Mouse (Mus musculus): ENCODE results near the gene Eif4a3.
"Not testable (repeated sequence)": the region's sequence is repeated elsewhere in the genome, so short reads cannot be mapped to it uniquely, and the experiment has no call there.

Gene Eif4a3

DNA sequence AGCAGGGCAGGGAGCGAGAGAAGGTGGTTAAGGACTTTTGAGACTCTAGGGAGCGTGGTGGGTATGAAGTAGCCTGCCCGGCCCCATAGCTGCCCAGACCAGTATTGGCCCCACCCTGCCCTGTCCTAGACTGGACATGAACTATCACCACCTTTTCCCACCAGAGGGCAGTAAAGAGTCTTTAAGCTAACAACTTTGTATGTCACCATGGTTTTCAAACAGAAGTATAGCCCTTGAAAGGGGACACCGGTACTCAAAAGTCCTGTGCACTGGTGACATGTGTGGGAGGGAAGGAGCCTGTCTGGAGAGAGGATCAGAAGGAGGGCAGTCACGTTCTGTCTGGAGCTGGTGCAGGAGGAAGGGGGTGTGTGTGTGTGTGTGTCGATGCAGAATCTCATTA, 50.9 kb downstream of the Eif4a3 start:
- in situ Hi-C loops (cut with MseI, MboI) = no loop called here

- in situ Hi-C loops (cut with MseI, MboI) = not testable (repeated sequence)
These were observed 54.3 kb downstream of the Eif4a3 start for GRCm38 (mm10) chr11:119245543-119245942.

DNA sequence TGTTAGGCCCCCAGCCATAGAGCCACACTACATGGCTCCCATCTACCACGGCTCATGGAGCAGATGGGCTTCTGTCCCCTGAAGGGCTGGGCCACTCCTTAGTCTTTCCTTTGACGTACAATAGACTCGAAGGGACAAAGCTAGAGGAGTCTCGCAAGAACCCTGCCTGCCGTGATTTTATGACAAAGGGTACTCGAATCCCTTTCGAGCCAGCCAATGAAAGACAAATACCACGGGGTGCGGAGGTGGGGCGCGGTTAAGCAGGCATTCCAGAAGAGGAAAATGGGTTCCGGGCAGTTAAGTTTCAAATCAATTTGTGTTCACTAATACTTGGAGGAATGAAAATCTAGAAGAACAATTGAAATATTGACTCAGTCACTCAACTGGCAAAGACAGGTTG, 60.4 kb downstream of the Eif4a3 start:
- in situ Hi-C loops (cut with MseI, MboI) = no loop called here

Data from mouse trophoblast stem cell (cell line).